Mouse (Mus musculus): ENCODE data around the gene Gm6760. TPM values are rescaled to one million over a fixed set of nuclear protein-coding genes. Genes with fewer than 3 reads are reported as not detected.

Gm6760 gene
- not detected for polyA plus RNA-seq (2017; shearing (Covaris generic))

DNA sequence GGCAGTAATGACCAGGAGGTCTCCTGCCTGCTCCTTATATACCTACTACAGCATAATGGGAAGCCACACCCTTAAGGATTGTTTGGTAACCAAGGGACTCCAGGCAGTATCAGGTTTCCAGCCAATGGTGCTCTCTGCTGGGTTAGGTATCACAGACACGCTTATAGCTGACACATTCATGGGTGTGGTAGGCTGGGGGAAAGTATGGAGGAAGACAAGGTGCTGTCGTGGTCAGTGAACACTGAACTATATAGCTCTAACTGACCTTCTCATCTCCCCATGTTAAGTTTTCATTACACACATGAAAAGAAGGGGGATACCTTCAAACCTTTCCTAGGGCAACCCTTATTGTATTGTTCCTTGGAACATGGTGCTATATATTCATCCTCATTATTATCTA, at the start of gene Gm6760:
Gene Gm6760 (minus strand): TSS at position 101 of the 400 bp plus-strand sequence.

DNA sequence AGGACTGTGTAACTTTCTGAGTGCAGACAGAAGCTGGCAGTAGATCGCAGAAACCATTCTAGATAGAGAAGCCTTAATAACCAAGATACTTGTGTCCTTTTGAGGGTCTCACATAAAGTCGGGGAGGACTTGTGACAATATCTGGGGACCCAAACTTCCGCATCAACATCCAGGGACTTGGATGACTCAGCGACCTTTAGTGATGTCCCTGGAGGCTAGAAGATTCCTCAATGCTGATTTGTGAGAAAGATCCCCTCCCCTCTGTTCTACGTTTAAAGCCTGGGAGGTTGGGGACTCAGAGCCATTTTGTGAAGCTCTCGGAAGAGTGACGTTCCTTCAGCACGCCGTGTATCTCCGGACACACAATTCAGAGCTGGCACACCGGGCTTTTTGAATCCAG, 21.2 kb upstream of the Gm6760 start, which contains the start of gene 3830417A13Rik:
Gene 3830417A13Rik (plus strand): TSS at position 301 of the 400 bp plus-strand sequence.

Other genes with a start within 250 kb of the Gm6760 start
- gene 3830417A13Rik, start 21.4 kb upstream of the Gm6760 start, polyA plus RNA-seq (2017; shearing (Covaris generic)): not detected
- gene Slitrk4, start 124.8 kb upstream of the Gm6760 start, polyA plus RNA-seq (2017; shearing (Covaris generic)): 0.13 TPM